Mouse (Mus musculus): ENCODE data around the gene Phc2. TPM values are rescaled to one million over a fixed set of nuclear protein-coding genes. Genes with fewer than 3 reads are reported as not detected.
A peak's percentile ranks its signal among the peaks of the same experiment; 100 is the strongest.

The Phc2 gene
- polyA plus RNA-seq, 1 experiment from 2014 or later, result 101 TPM

DNA sequence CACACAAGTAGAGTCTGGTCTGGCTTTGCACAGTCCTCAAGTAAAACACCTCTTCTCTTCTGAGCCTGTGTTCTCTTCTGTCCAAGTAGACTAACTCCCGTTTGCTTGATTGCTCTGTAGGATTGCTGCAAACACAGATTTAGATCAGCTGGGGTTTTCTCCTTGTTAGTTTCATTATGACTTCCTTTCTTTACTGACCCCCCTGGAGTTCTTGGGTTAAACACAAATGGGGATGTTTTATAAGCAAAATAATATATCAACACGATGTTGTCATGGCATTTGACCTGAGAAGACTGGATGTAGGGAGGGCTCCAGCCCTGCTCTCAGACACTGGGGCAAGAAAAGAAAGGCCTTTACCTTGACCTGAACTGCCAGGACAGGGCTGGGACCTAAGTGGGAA lies 35.5 kb upstream of the Phc2 start:
- ATAC-seq (ENCODE audit: low read depth), result no peak
- H3K9me3 ChIP-seq, result no peaks in the 10 kb centered on the region
- H3K27ac ChIP-seq (replicated peaks), result 0 out of 2 replicates have a peak overlapping the region, but pooled peaks have one; percentile 13
- no peak overlapping the region for H3K4me2 ChIP-seq
- H3K4me3 ChIP-seq, result no peak overlapping the region
- H3K27me3 ChIP-seq, result no peaks in the 10 kb centered on the region
- 0 out of 2 replicates have a peak, but pooled peaks cover 6% of the 10 kb centered on the region for H3K4me1 ChIP-seq (replicated peaks)
- 48% methylated on average over 2 of the region's 2 CpGs for WGBS
- H3K36me3 ChIP-seq, result no peaks in the 10 kb centered on the region
- no peak overlapping the region for H3K9ac ChIP-seq

DNA sequence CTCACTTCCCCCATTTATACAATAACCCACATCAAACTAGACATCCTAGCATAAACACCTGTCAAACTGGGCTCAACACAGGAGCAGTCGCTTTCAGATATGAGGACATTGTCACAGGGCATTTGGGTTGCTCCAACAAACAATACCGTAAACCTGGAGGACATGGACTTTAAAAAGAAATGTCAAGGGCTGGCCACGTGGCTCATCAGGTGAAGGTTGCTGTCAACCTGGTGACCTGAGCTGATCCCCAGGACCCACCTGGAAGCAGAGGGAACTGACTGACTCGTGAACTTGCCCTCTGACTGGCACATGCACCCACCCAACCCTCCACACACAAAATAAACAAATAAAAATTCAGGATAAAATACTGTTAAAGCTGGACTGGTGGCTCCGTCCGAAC lies 33.9 kb upstream of the Phc2 start:
- no peak for ATAC-seq (ENCODE audit: low read depth)
- H3K36me3 ChIP-seq, result no peaks in the 10 kb centered on the region
- H3K4me2 ChIP-seq, result no peak overlapping the region
- no peak overlapping the region for H3K9ac ChIP-seq
- no peaks in the 10 kb centered on the region for H3K27me3 ChIP-seq
- H3K4me1 ChIP-seq (replicated peaks), result 0 out of 2 replicates have a peak, but pooled peaks cover 6% of the 10 kb centered on the region
- H3K27ac ChIP-seq (replicated peaks), result no peak overlapping the region
- WGBS, result 91% methylated on average over 6 of the region's 6 CpGs
- no peaks in the 10 kb centered on the region for H3K9me3 ChIP-seq
- H3K4me3 ChIP-seq, result no peak overlapping the region

DNA sequence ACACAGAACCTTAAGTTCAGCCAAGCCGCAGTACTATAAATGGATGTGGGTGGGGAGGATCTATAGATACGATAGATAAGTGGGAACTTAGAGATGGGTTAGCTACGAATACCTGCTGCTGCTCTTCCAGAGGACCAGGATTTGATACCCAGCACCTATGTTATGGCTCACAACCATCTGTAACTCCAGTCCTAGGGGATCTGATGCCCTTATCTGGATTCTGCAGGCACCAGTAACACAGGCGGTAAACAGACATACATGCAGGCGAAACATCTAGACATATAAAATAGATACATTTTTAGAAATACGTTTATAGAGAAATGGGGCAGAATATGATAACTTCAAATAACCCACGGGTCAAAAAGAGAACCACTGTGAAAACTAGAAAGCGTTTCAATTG lies 33.4 kb upstream of the Phc2 start:
- no peaks in the 10 kb centered on the region for H3K27me3 ChIP-seq
- H3K4me3 ChIP-seq, result no peak overlapping the region
- no peak overlapping the region for H3K27ac ChIP-seq (replicated peaks)
- 90% methylated on average over 8 of the region's 8 CpGs for WGBS
- no peaks in the 10 kb centered on the region for H3K36me3 ChIP-seq
- H3K9ac ChIP-seq, result no peak overlapping the region
- H3K9me3 ChIP-seq, result no peaks in the 10 kb centered on the region
- H3K4me2 ChIP-seq, result no peak overlapping the region
- ATAC-seq (ENCODE audit: low read depth), result no peak
- 0 out of 2 replicates have a peak, but pooled peaks cover 6% of the 10 kb centered on the region for H3K4me1 ChIP-seq (replicated peaks)

DNA sequence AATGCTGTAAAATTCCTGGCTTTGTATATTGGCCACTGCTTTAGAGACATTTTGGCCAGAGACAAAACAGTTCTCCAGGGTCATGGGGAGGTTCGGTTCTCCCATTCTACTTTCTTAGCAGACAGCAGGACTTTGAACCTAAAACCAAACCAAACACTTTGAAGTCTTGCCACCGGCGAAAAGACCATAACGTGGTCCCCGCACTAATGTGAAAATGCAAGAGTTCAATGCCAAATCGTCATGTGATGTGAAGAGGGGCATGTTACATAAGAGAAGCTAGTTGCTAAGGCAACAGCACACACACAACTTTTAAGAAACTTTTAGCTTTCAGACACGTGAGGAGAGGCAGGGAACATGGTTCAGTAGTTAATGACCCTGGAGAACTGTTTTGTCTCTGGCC lies 19.1 kb upstream of the Phc2 start:
- Histone ChIP-seq H3K4me1 (replicated peaks) (peaks cover 33% of the 10 kb centered on the region), H3K9ac (no peak overlapping the region), H3K27ac (replicated peaks) (no peak overlapping the region), H3K9me3 (no peaks in the 10 kb centered on the region), H3K4me3 (no peak overlapping the region), H3K36me3 (no peaks in the 10 kb centered on the region), H3K27me3 (no peaks in the 10 kb centered on the region), H3K4me2 (no peak overlapping the region)
- 65% methylated on average over 7 of the region's 7 CpGs for WGBS
- ATAC-seq (ENCODE audit: low read depth), result no peak

DNA sequence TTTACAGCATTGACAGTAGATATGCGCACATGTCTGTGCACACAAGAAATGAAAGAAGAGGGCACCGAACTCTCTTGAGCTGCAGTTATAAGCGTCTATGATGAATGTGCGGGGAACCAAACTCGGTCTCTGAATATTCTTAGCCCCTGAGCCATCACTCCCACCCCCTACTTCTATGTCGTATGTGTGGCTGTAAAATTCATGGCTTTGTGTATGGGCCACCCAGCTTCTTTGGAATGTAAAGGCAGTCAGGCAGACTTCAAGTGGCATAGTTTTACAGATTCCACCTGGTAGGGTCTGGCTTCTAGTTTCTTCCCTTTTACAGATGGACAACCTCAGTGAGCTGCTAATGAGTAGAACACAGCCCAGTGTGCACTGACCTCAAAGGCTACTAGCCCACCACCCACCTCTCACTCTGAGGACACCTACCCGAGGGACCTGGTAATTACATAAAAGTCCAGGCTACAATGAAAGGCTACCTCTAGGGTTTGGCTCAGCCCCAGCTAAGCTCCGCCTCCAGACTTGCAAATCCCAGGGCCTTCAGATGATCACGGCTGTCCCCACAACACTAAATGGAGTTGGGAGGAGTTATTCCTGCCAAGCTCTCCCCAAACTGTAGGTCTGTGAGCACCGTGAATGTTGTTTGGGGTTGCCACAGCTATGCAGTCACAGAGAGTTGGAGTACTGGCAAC lies 18.5 kb upstream of the Phc2 start:
- no peaks in the 10 kb centered on the region for H3K36me3 ChIP-seq
- no peak overlapping the region for H3K4me3 ChIP-seq
- no peaks in the 10 kb centered on the region for H3K27me3 ChIP-seq
- H3K9ac ChIP-seq, result no peak overlapping the region
- H3K4me1 ChIP-seq (replicated peaks), result peaks cover 33% of the 10 kb centered on the region
- no peak overlapping the region for H3K4me2 ChIP-seq
- H3K9me3 ChIP-seq, result no peaks in the 10 kb centered on the region
- ATAC-seq (ENCODE audit: low read depth), result no peak
- WGBS, result 52% methylated on average over 10 of the region's 10 CpGs
- H3K27ac ChIP-seq (replicated peaks), result peak overlapping the region; percentile 54; the same call in 1 of the 2 replicates

DNA sequence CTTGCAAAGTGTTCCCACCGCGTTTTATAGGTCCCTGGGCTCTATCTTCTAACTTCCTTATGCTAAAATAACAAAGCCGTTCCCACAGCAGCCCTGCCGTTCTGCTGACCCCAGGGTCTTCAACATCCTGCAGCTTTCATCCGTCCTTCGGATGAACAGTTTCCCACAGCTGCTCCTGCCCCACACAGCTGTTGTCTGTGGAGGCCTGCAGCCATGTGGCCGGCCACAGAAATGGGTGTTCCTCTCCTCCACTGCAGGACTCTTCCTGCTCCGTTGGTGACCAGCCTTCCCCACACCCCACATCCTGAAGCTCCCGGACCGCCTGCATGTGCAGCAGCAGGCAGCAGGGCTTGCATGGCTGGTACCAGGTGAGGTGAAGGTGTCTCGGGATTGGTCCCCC lies 17.3 kb upstream of the Phc2 start:
- Histone ChIP-seq H3K4me3 (no peak overlapping the region), H3K27ac (replicated peaks) (peak overlapping the region; percentile 54), H3K4me1 (replicated peaks) (peaks cover 40% of the 10 kb centered on the region), H3K27me3 (no peaks in the 10 kb centered on the region), H3K36me3 (no peaks in the 10 kb centered on the region), H3K4me2 (no peak overlapping the region), H3K9me3 (no peaks in the 10 kb centered on the region), H3K9ac (no peak overlapping the region)
- ATAC-seq (ENCODE audit: low read depth), result no peak
- WGBS, result 44% methylated on average over 11 of the region's 11 CpGs

DNA sequence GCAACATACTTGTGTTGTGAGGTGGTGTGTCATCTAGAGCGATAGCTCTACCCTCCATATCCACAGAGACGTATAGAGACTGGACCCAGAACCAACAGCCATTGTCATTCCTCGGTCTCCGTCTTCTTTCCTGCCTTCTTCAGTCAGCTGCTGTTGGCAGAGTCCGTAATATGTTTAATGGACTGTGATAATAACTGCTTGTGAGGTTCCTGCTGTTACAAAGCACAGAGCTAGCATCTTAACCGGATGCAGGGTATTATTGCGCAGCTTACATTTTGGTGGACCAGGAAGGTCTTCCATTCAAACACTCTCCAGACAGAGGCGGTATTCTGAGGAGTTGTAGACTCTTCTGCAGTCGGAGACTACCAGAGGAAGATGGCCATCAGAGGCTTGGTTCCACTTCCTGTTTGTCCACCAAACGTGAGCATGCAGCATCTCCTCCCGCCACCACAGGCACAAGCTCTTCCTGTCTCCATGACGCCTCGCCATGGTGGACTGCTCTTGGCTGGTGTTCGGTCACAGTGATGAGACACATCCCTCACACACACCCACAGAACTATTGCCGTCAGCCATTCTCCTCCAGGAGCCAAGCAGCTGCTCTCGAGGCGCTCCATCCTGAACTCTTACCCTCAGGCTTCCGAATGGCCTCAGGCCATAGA lies 16.1 kb upstream of the Phc2 start:
- no peaks in the 10 kb centered on the region for H3K36me3 ChIP-seq
- no peak overlapping the region for H3K9ac ChIP-seq
- H3K4me1 ChIP-seq (replicated peaks), result peaks cover 46% of the 10 kb centered on the region
- no peak overlapping the region for H3K4me3 ChIP-seq
- H3K9me3 ChIP-seq, result no peaks in the 10 kb centered on the region
- no peak overlapping the region for H3K4me2 ChIP-seq
- 67% methylated on average over 18 of the region's 18 CpGs for WGBS
- ATAC-seq (ENCODE audit: low read depth), result no peak
- H3K27me3 ChIP-seq, result no peaks in the 10 kb centered on the region
- peak overlapping the region; percentile 54; the same call in 1 of the 2 replicates for H3K27ac ChIP-seq (replicated peaks)

DNA sequence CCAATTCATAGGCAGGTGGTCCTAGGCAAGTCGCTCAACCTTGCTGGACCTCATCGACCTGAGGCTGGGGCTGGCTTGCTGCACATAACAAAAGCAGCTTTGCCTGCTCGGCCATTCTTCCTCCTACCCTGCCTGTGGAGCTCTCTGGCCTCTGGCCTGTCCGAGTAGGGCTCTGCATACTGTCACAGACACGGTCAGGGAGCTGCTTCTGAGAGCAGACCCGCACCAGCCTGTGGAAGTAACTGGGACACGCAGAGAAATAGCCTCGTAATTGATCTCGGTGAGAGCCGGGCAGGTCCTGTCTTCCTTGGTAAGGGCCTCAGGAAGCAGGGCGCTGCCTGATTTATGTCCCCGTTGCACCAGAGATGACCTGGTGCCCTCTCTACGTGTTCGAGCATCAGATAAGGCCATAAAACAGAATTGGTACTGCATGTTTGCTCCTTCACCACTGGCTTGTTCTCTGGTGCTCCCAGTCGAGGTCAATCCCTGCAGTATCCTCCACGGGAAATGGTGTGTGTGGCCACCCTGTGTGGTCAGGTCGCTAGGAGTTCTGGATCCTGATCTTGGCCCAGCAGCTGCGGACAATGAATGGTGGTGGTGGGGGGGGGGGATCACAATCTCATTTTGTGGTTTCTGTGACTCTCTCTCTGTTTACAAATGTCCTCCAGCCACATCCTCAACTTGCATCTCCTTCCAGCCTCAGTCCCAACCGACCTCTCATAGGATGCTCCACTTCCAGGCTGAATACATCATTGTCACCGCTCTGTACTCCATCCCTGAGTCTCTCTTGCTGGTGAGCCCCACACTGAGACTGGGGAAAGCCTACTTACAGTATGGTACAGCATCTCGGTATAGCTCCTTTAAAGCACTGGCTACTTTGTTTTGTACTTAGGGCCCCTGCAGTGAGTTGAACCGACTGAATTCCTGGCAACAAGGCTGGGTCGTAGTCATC lies 12.5 kb upstream of the Phc2 start:
- no peak overlapping the region for H3K4me3 ChIP-seq
- H3K4me1 ChIP-seq (replicated peaks), result peaks cover 28% of the 10 kb centered on the region
- no peaks in the 10 kb centered on the region for H3K27me3 ChIP-seq
- no peak overlapping the region for H3K9ac ChIP-seq
- 0 out of 2 replicates have a peak overlapping the region, but pooled peaks have one; percentile 55 for H3K27ac ChIP-seq (replicated peaks)
- no peaks in the 10 kb centered on the region for H3K36me3 ChIP-seq
- ATAC-seq (ENCODE audit: low read depth), result no peak
- 24% methylated on average over 23 of the region's 23 CpGs for WGBS
- H3K4me2 ChIP-seq, result no peak overlapping the region
- no peaks in the 10 kb centered on the region for H3K9me3 ChIP-seq

DNA sequence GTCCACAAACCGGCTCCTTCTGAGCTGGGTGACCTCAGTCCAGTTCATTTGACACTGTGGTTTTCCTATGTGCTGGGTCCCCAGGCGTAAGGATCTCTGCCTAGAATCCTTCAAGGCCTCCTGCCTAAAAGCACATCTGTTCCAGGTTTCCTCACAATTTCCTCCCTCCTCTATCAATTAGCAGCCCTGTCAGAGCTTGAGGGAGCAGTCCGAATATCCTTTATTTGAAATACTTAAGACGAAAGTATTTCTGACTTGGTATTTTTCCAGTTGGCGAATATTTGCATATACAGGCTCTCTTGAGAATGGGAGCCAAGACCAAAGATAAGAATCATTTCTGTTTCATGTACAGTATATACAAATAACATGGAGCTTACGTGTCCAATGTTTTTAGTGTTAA lies 8.6 kb upstream of the Phc2 start:
- peaks cover 19% of the 10 kb centered on the region for H3K4me1 ChIP-seq (replicated peaks)
- no peaks in the 10 kb centered on the region for H3K27me3 ChIP-seq
- WGBS, result 82% methylated on average over 6 of the region's 6 CpGs
- H3K4me3 ChIP-seq, result no peak overlapping the region
- H3K27ac ChIP-seq (replicated peaks), result no peak overlapping the region
- H3K36me3 ChIP-seq, result no peaks in the 10 kb centered on the region
- H3K9me3 ChIP-seq, result no peaks in the 10 kb centered on the region
- H3K4me2 ChIP-seq, result no peak overlapping the region
- ATAC-seq (ENCODE audit: low read depth), result no peak
- no peak overlapping the region for H3K9ac ChIP-seq

DNA sequence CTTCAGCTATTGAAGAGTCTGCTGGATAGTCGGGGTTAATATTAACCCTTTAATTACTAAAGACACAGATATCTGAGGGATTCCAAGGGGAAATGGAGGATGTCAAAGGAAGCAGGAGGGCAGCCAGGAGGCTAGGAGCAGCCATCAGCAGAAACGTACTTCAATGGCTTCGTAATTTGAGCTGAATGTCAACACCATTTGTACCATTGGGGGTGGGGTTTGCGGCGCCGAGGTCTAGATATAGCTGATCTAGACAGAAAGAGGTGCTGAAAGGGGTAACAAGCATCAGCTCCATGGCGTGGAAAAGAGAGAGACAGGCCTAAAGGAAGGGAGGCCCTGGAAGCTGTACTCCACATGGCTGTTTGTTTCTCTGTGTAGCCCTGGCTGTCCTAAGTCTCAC lies 7.7 kb upstream of the Phc2 start:
- H3K4me3 ChIP-seq, result no peak overlapping the region
- H3K4me2 ChIP-seq, result no peak overlapping the region
- H3K9me3 ChIP-seq, result no peaks in the 10 kb centered on the region
- H3K4me1 ChIP-seq (replicated peaks), result peaks cover 26% of the 10 kb centered on the region
- H3K9ac ChIP-seq, result no peak overlapping the region
- ATAC-seq (ENCODE audit: low read depth), result no peak
- no peaks in the 10 kb centered on the region for H3K36me3 ChIP-seq
- WGBS, result 47% methylated on average over 7 of the region's 7 CpGs
- no peaks in the 10 kb centered on the region for H3K27me3 ChIP-seq
- H3K27ac ChIP-seq (replicated peaks), result no peak overlapping the region

DNA sequence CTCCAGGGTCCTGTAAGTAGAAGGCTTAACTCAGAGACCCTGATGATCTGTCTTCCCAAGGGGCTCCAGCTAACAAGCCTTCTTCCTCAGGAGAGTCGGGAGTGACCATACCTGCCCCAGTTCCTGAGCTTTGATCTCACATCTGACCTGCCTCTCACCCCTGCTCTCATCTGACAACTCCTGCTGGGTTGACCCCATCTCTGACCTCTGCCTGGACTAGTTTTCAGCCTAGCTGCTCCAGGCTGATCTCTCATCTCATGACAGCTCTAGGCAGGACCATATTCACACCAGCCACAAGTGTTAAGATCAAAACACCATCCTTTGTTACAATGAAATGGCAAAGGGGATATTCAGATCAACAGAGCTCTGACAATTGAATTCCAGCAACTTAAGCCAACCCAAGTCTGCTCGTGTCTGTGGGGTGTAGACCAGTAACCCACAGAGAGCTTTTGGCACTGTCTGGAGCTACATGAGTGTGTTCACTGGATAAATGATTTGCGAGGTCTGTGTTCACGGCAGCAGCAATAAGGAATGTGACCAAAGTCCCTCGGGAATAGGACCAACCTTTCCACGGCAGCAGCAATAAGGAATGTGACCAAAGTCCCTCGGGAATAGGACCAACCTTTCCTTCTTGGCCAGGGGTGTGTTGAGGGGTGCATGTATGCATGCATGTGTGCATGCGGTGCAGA lies 5.8 kb upstream of the Phc2 start:
- Histone ChIP-seq H3K4me3 (no peak overlapping the region), H3K36me3 (no peaks in the 10 kb centered on the region), H3K4me1 (replicated peaks) (peaks cover 35% of the 10 kb centered on the region), H3K27me3 (no peaks in the 10 kb centered on the region), H3K9me3 (no peaks in the 10 kb centered on the region), H3K27ac (replicated peaks) (no peak overlapping the region), H3K9ac (no peak overlapping the region), H3K4me2 (no peak overlapping the region)
- WGBS, result 46% methylated on average over 8 of the region's 8 CpGs
- no peak for ATAC-seq (ENCODE audit: low read depth)
